ENCODE assay signal across 8 mouse cellular contexts in the genomic region with DNA sequence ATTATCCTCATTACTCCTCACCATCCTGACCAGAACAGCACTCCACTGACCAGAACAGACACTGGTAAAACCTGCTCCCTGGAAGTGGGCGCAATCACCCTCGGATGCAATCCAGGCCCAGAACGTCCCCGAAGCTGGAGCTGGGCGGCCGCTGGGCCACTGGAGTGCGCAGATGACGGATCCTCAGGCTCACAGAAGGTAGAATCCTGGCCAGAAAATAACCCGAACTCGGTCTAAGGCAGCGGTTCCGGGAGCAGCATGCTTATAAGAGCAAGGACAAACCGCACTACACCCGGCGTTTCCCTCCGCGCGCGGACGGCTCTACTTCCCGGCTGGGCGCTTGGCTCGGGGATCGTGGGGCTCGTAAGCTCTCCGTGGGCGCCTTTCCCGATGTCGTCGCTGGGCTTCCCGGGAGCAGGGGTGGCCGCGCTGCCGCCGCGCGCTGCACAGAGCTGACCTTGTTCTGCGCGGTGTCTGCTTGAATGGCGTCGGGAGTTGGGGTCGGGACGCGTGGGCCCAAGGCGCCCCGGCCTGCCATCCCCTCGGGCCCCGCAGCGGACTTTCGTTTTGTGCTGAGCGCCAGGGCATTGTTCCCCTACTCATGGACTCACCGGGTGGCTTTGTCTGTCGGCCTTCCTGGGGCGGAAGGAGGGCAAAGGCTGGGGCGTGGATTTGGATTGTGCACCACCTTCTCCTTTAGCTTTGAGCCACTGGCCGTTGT.
DNase-seq lines count a peak whose midpoint lies in the region; ATAC-seq and TF ChIP-seq lines count a peak whose summit lies in the region.

No protein-coding gene starts in this region.

- TF ChIP-seq CTCF in G1E (IDR thresholded peaks at IDR 0.05; ENCODE audit: low read depth, low read length) = no peak
- TF ChIP-seq CTCF in cerebellum, adult 2 months (IDR thresholded peaks at IDR 0.05; ENCODE audit: borderline replicate concordance, insufficient read depth, low read depth, low read length) = no peak
- no peak; the same call in 1 of the 2 replicates for TF ChIP-seq CTCF in forebrain, postnatal 0 days (IDR thresholded peaks at IDR 0.05; ENCODE audit: low read depth)
- no peak for TF ChIP-seq CTCF in lung, embryonic 14.5 days (IDR thresholded peaks at IDR 0.05; ENCODE audit: low read depth)

- TF ChIP-seq POLR2A in cerebellum, adult 2 months (IDR thresholded peaks at IDR 0.05; ENCODE audit: borderline replicate concordance, insufficient read depth, low read length) = peak; percentile 40; the same call in 1 of the 2 replicates

- H3K4me1 ChIP-seq in G1E (ENCODE audit: insufficient read depth, low read depth, low read length) = peaks cover 17% of the 10 kb centered on the region
- no peaks in the 10 kb centered on the region for H3K4me1 ChIP-seq in cerebellum, adult 2 months (ENCODE audit: control insufficient read depth, insufficient read depth, low read length)
- H3K4me1 ChIP-seq in forebrain, postnatal 0 days (ENCODE audit: insufficient read depth) = no peaks in the 10 kb centered on the region
- 0 out of 2 replicates have a peak, but pooled peaks cover 4% of the 10 kb centered on the region for H3K4me1 ChIP-seq in lung, embryonic 14.5 days (ENCODE audit: insufficient read depth)

- no peaks in the 10 kb centered on the region for H3K9me3 ChIP-seq in G1E (replicated peaks)
- H3K9me3 ChIP-seq in forebrain, postnatal 0 days (ENCODE audit: low read length) = 0 out of 2 replicates have a peak, but pooled peaks cover 5% of the 10 kb centered on the region
- H3K9me3 ChIP-seq in lung, embryonic 14.5 days (ENCODE audit: low read depth, low read length) = no peaks in the 10 kb centered on the region

- peak overlapping the region; percentile 72 for H3K4me3 ChIP-seq in G1E (ENCODE audit: low read depth, low read length)
- peak overlapping the region; percentile 62 for H3K4me3 ChIP-seq in cerebellum, adult 2 months (replicated peaks; ENCODE audit: insufficient read depth, low read depth, low read length)
- peak overlapping the region; percentile 48 for H3K4me3 ChIP-seq in forebrain, postnatal 0 days (ENCODE audit: low read depth, low read length)
- peak overlapping the region; percentile 69 for H3K4me3 ChIP-seq in lung, embryonic 14.5 days (ENCODE audit: low read depth, low read length)

- peak overlapping the region; percentile 55; the same call in 1 of the 2 replicates for H3K27ac ChIP-seq in cerebellum, adult 2 months (ENCODE audit: insufficient read depth, low read length)
- peak overlapping the region; percentile 89 for H3K27ac ChIP-seq in forebrain, postnatal 0 days (ENCODE audit: low read depth, low read length)
- H3K27ac ChIP-seq in lung, embryonic 14.5 days (ENCODE audit: low read depth) = peak overlapping the region; percentile 95

- DNase-seq in G1E (ENCODE audit: low spot score) = peak; percentile 5
- DNase-seq in cerebellum, adult 2 months = peak; percentile 76 to 79
- DNase-seq in forebrain, postnatal 0 days = peak; percentile 93
- DNase-seq in heart, postnatal 4 days = peak; percentile 93
- peak; percentile 51 to 69 for DNase-seq in layer of hippocampus, adult 8-10 months (ENCODE audit: low spot score in 2 of 2)
- peak; percentile 94 for DNase-seq in lung, embryonic 14.5 days
- peak; percentile 78 for DNase-seq in testis, postnatal 14 days (ENCODE audit: low spot score)

- H3K36me3 ChIP-seq in G1E (replicated peaks) = no peaks in the 10 kb centered on the region
- no peaks in the 10 kb centered on the region for H3K36me3 ChIP-seq in forebrain, postnatal 0 days (ENCODE audit: insufficient read depth)
- H3K36me3 ChIP-seq in lung, embryonic 14.5 days (ENCODE audit: insufficient read depth) = no peaks in the 10 kb centered on the region

- peak overlapping the region; percentile 86 for H3K9ac ChIP-seq in forebrain, postnatal 0 days
- peak overlapping the region; percentile 95 for H3K9ac ChIP-seq in lung, embryonic 14.5 days

- WGBS in cerebellum, adult 2 months = under 1% methylated on average over 56 of the region's 56 CpGs
- WGBS in forebrain, postnatal 0 days = 3% methylated on average over 56 of the region's 56 CpGs
- WGBS in lung, embryonic 14.5 days = under 1% methylated on average over 56 of the region's 56 CpGs

- ATAC-seq in G1E (ENCODE audit: extremely low read depth, insufficient number of reproducible peaks, low FRiP score, poor library complexity, severe bottlenecking) = peak; percentile 34
- peak; percentile 94 for ATAC-seq in forebrain, postnatal 0 days
- peak; percentile 85 for ATAC-seq in lung, embryonic 14.5 days (ENCODE audit: insufficient read depth)
- ATAC-seq in neutrophil, adult 5-6 weeks (ENCODE audit: extremely low read depth, insufficient number of reproducible peaks, low FRiP score, poor library complexity, severe bottlenecking) = peak; percentile 55

- peaks cover 16% of the 10 kb centered on the region for H3K27me3 ChIP-seq in G1E (ENCODE audit: insufficient read depth, low read length)
- no peaks in the 10 kb centered on the region for H3K27me3 ChIP-seq in cerebellum, adult 2 months (ENCODE audit: control insufficient read depth, insufficient read depth, low read length)
- H3K27me3 ChIP-seq in forebrain, postnatal 0 days (ENCODE audit: insufficient read depth, low read length) = no peaks in the 10 kb centered on the region
- no peaks in the 10 kb centered on the region for H3K27me3 ChIP-seq in lung, embryonic 14.5 days (ENCODE audit: insufficient read depth, low read length)

- H3K4me2 ChIP-seq in forebrain, postnatal 0 days (ENCODE audit: low read depth) = peak overlapping the region; percentile 68
- H3K4me2 ChIP-seq in lung, embryonic 14.5 days = peak overlapping the region; percentile 74

Comparison
In these comparisons a context has a peak if more than half of its experiments do, and no peak if none do; other contexts are left out.
1. Peak in every context shown above with its lines: DNase-seq, ATAC-seq, H3K4me3 ChIP-seq and H3K27ac ChIP-seq.
2. ATAC-seq: peak in every context shown above with its lines; median percentile 94 in forebrain, postnatal 0 days; 85 in lung, embryonic 14.5 days; 55 in neutrophil, adult 5-6 weeks; 34 in G1E.
3. DNase-seq: peak in every context shown above with its lines; median percentile 94 in lung, embryonic 14.5 days; 93 in forebrain, postnatal 0 days; 93 in heart, postnatal 4 days; 78 in testis, postnatal 14 days; 78 in cerebellum, adult 2 months; 60 in layer of hippocampus, adult 8-10 months; 5 in G1E.